Mouse (Mus musculus) thymus, postnatal 0 days (tissue): ENCODE results near the gene Slc35b2. TPM values are rescaled to one million over a fixed set of nuclear protein-coding genes. Genes with fewer than 3 reads are reported as not detected.

ENCODE experiments used
- DNase-seq: peaks from one replicate; pipeline ENCODE4 v3.0.0-alpha.2; 2015; ENCODE audit warnings: low spot score
- polyA plus RNA-seq: library from polyadenylated mRNA; unstranded; fragments of >200 nt; fragmentation: Nextera tagmentation; extraction: Ambion mirVana; gene quantifications from 2 replicates; pipeline ENCODE4 v1.2.1, GENCODE M21; 2015

The Slc35b2 gene
- polyA plus RNA-seq, 1 experiment from 2014 or later = 95.8 TPM

- DNase-seq = no peak
These were observed 18.3 kb upstream of the Slc35b2 start for GRCm38 (mm10) chr17:45545278-45545961.

GRCm38 (mm10) chr17:45546941-45547340, 16.7 kb upstream of the Slc35b2 start:
- DNase-seq = no peak

GRCm38 (mm10) chr17:45547461-45548190, 16.0 kb upstream of the Slc35b2 start:
- no peak for DNase-seq

- DNase-seq = peak; percentile 86
These were observed 14.8 kb upstream of the Slc35b2 start for GRCm38 (mm10) chr17:45548541-45549512.

- DNase-seq = peak; percentile 75
These were observed 14.0 kb upstream of the Slc35b2 start, which contains the start of gene Tmem151b for GRCm38 (mm10) chr17:45549617-45550181. Gene Tmem151b, minus strand, starts transcription at chr17:45549677.

GRCm38 (mm10) chr17:45550253-45550652, 13.4 kb upstream of the Slc35b2 start:
- DNase-seq = no peak

- no peak for DNase-seq
These were observed 12.4 kb upstream of the Slc35b2 start for GRCm38 (mm10) chr17:45551249-45551796.

- DNase-seq = peak; percentile 88
These were observed 11.7 kb upstream of the Slc35b2 start for GRCm38 (mm10) chr17:45551816-45552451.

GRCm38 (mm10) chr17:45553065-45553464, 10.6 kb upstream of the Slc35b2 start:
- DNase-seq = no peak

- no peak for DNase-seq
These were observed 9.3 kb upstream of the Slc35b2 start for GRCm38 (mm10) chr17:45554420-45554819.

GRCm38 (mm10) chr17:45555452-45556106, 8.1 kb upstream of the Slc35b2 start, which contains the start of gene Nfkbie:
Gene Nfkbie, plus strand, starts transcription at chr17:45555703.
- DNase-seq = peak; percentile 94

- peak; percentile 34 for DNase-seq
These were observed 7.6 kb upstream of the Slc35b2 start for GRCm38 (mm10) chr17:45556107-45556489.

GRCm38 (mm10) chr17:45556514-45557245, 7.0 kb upstream of the Slc35b2 start:
- DNase-seq = peak; percentile 42

- DNase-seq = peak; percentile 45
These were observed 6.3 kb upstream of the Slc35b2 start for GRCm38 (mm10) chr17:45557246-45557824.

- peak; percentile 48 for DNase-seq
These were observed 5.4 kb upstream of the Slc35b2 start for GRCm38 (mm10) chr17:45557998-45558862.

GRCm38 (mm10) chr17:45559732-45560525, 3.7 kb upstream of the Slc35b2 start:
- no peak for DNase-seq

GRCm38 (mm10) chr17:45563216-45563615, 458 bp upstream of the Slc35b2 start:
- no peak for DNase-seq
